Mouse (Mus musculus): ENCODE results near the gene Fat3. TPM values are rescaled to one million over a fixed set of nuclear protein-coding genes. Genes with fewer than 3 reads are reported as not detected.

Fat3 gene
- total RNA-seq, 2 experiments from 2014 or later, result 0.57 to 0.70 TPM

- intact Hi-C loops (cut with DNase I), result no loop called here
- DNase-seq (ENCODE audit: low spot score), result no peak
Observed at GRCm38 (mm10) chr9:15972201-15972600, 528.9 kb downstream of the Fat3 start.

GRCm38 (mm10) chr9:15971393-15971792, 529.7 kb downstream of the Fat3 start:
- no peak for DNase-seq (ENCODE audit: low spot score)
- intact Hi-C loops (cut with DNase I), result no loop called here

- no peak for DNase-seq (ENCODE audit: low spot score)
- intact Hi-C loops (cut with DNase I), result no loop called here
Observed at GRCm38 (mm10) chr9:15964198-15964597, 536.9 kb downstream of the Fat3 start.

GRCm38 (mm10) chr9:15962886-15963285, 538.2 kb downstream of the Fat3 start:
- intact Hi-C loops (cut with DNase I), result no loop called here
- DNase-seq (ENCODE audit: low spot score), result no peak

GRCm38 (mm10) chr9:15958224-15958787, 542.8 kb downstream of the Fat3 start:
- intact Hi-C loops (cut with DNase I), result no loop called here
- DNase-seq (ENCODE audit: low spot score), result no peak

- intact Hi-C loops (cut with DNase I), result no loop called here
Observed at GRCm38 (mm10) chr9:15957816-15958215, 543.3 kb downstream of the Fat3 start.

GRCm38 (mm10) chr9:15955147-15955782, 545.8 kb downstream of the Fat3 start:
- intact Hi-C loops (cut with DNase I), result no loop called here
- no peak for DNase-seq (ENCODE audit: low spot score)

More at GRCm38 (mm10) chr9:15957816-15958215, 543.3 kb downstream of the Fat3 start:
- DNase-seq (ENCODE audit: low spot score), result no peak

- intact Hi-C loops (cut with DNase I), result no loop called here
Observed at GRCm38 (mm10) chr9:15954338-15954704, 546.8 kb downstream of the Fat3 start.

GRCm38 (mm10) chr9:15953585-15954337, 547.3 kb downstream of the Fat3 start:
- DNase-seq (ENCODE audit: low spot score), result no peak
- intact Hi-C loops (cut with DNase I), result no loop called here

More at GRCm38 (mm10) chr9:15954338-15954704, 546.8 kb downstream of the Fat3 start:
- no peak for DNase-seq (ENCODE audit: low spot score)

GRCm38 (mm10) chr9:15948086-15948485, 553.0 kb downstream of the Fat3 start:
- intact Hi-C loops (cut with DNase I), result no loop called here
- DNase-seq (ENCODE audit: low spot score), result no peak

- intact Hi-C loops (cut with DNase I), result no loop called here
- no peak for DNase-seq (ENCODE audit: low spot score)
Observed at GRCm38 (mm10) chr9:15944182-15944581, 556.9 kb downstream of the Fat3 start.

- intact Hi-C loops (cut with DNase I), result no loop called here
- DNase-seq (ENCODE audit: low spot score), result no peak
Observed at GRCm38 (mm10) chr9:15943486-15944153, 557.5 kb downstream of the Fat3 start.

GRCm38 (mm10) chr9:15941818-15942217, 559.3 kb downstream of the Fat3 start:
- no peak for DNase-seq (ENCODE audit: low spot score)
- intact Hi-C loops (cut with DNase I), result no loop called here

GRCm38 (mm10) chr9:15940933-15941673, 560.0 kb downstream of the Fat3 start:
- no peak for DNase-seq (ENCODE audit: low spot score)
- intact Hi-C loops (cut with DNase I), result no loop called here

- intact Hi-C loops (cut with DNase I), result no loop called here
Observed at GRCm38 (mm10) chr9:15939594-15939993, 561.5 kb downstream of the Fat3 start.

GRCm38 (mm10) chr9:15937837-15938514, 563.1 kb downstream of the Fat3 start:
- intact Hi-C loops (cut with DNase I), result no loop called here
- DNase-seq (ENCODE audit: low spot score), result no peak

More at GRCm38 (mm10) chr9:15939594-15939993, 561.5 kb downstream of the Fat3 start:
- DNase-seq (ENCODE audit: low spot score), result no peak

- DNase-seq (ENCODE audit: low spot score), result no peak
- intact Hi-C loops (cut with DNase I), result no loop called here
Observed at GRCm38 (mm10) chr9:15930928-15931443, 570.1 kb downstream of the Fat3 start.

GRCm38 (mm10) chr9:15928331-15928730, 572.8 kb downstream of the Fat3 start:
- intact Hi-C loops (cut with DNase I), result no loop called here

More at GRCm38 (mm10) chr9:15928331-15928730, 572.8 kb downstream of the Fat3 start:
- no peak for DNase-seq (ENCODE audit: low spot score)
